Mouse (Mus musculus): ENCODE results near the gene Pgpep1l.

DNA sequence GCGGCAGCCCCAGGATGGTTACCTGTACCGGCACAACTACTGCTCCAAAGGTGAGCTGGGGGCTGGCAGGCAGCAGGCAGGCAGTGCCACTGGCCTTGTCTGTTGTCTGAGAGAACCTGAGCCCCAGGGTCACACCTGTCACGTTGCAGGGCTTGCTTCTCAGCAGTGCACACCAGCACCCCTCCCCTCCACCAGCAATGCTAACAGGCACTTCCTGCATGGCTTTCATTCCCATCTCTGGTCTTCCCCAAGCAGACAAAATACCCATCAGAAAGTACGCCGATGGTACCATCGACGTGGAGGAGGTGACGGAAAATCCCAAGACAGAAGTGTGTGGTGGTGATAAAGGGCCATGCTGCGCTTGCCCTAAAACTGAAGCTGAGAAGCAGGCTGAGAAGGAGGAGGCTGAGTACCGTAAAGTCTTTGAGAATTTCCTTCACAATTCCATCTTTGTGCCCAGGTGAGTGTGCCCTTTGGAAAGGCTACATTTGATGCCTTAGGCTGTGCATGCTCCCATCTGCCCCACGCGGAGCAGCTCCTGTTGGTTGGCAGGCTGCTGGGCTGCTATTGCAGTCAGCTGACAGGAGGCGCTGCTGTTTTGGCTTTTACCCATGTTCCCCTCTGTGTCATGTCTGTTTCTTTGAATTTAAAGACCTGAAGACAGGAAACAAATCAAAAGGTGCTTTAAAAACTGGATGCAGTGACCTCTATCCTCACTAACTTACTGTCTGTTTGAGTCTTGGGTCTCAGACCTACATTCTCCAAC lies 74.2 kb downstream of the Pgpep1l start:
- TF ChIP-seq TCF3 (IDR thresholded peaks at IDR 0.05; ENCODE audit: insufficient read length, low read depth), result no peak
- TF ChIP-seq POLR2AphosphoS2 (IDR thresholded peaks at IDR 0.05; ENCODE audit: insufficient read length, low read depth), result no peak
- TF ChIP-seq USF1 (IDR thresholded peaks at IDR 0.05; ENCODE audit: low read depth), result no peak
- no peak for TF ChIP-seq MYOG (IDR thresholded peaks at IDR 0.05; ENCODE audit: control insufficient read depth in 1 of 3, insufficient read depth in 1 of 3, insufficient read length in 2 of 3, low read depth in 2 of 3)
- no peak for TF ChIP-seq POLR2A (IDR thresholded peaks at IDR 0.05; ENCODE audit: insufficient read length, low read depth)
- no peak for TF ChIP-seq SRF (IDR thresholded peaks at IDR 0.05; ENCODE audit: control insufficient read depth, insufficient read length, low read depth)
- no peak for TF ChIP-seq TCF12 (IDR thresholded peaks at IDR 0.05; ENCODE audit: insufficient read depth, poor library complexity, severe bottlenecking)
- TF ChIP-seq REST (IDR thresholded peaks at IDR 0.05; ENCODE audit: insufficient read depth, insufficient read length), result no peak
- TF ChIP-seq MAX (IDR thresholded peaks at IDR 0.05; ENCODE audit: low read depth), result no peak
- no peak for TF ChIP-seq MYOD1 (IDR thresholded peaks at IDR 0.05; ENCODE audit: control insufficient read depth in 1 of 3, insufficient read length in 2 of 3, low read depth in 2 of 3)
- TF ChIP-seq E2F4 (IDR thresholded peaks at IDR 0.05; ENCODE audit: insufficient read depth), result no peak
